Mouse (Mus musculus): Measurements from ENCODE around the gene Frmd4a.

- TF ChIP-seq ZNF384 (IDR thresholded peaks at IDR 0.05; ENCODE audit: low read depth, low read length), result no peak
- TF ChIP-seq CHD2 (IDR thresholded peaks at IDR 0.05; ENCODE audit: low read depth, low read length), result no peak
- no peak for TF ChIP-seq HCFC1 (IDR thresholded peaks at IDR 0.05; ENCODE audit: borderline replicate concordance, insufficient read depth, low read length)
- no peak for TF ChIP-seq ZC3H11A (IDR thresholded peaks at IDR 0.05; ENCODE audit: borderline replicate concordance, low read depth, low read length)
These were observed 215.3 kb downstream of the Frmd4a start for GRCm38 (mm10) chr2:4232761-4233322.

Measured in ES-E14 (cell line).